Mouse (Mus musculus): ENCODE results near the gene Ankrd65. TPM values are rescaled to one million over a fixed set of nuclear protein-coding genes. Genes with fewer than 3 reads are reported as not detected.
A peak's percentile ranks its signal among the peaks of the same experiment; 100 is the strongest.

Gene Ankrd65
- total and polyA plus RNA-seq, 3 experiments: 0.12 TPM; not detected in 2

DNA sequence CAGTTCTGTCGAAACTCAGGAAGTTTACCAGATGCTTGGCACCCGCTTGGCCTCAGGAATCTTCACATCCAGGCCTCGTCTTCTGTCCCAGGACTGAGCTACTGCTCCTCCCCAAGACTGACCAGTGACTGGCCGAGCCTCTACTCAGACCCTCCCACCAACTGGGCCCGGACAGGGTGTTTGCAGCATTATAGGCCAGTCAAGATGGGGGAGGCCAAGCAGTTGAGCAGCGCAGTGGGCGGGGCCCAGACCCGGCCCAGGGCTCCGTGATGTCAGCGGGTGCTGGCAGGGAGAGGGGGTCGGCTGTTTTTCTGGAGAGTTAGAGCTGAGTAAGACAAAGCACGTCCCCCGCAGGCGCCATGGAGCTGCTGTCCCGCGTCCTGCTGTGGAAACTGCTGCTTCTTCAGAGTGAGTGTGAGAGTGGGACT is 49.3 kb downstream of the Ankrd65 start, which contains the start of gene Mxra8:
Gene Mxra8 (plus strand): TSS at position 198 of the 428 bp plus-strand sequence.
- Histone ChIP-seq H3K9me3 (replicated peaks; ENCODE audit: insufficient read depth, low read length) (no peaks in the 10 kb centered on the region), H3K79me2 (ENCODE audit: control insufficient read depth, insufficient read depth, low read length, poor library complexity) (peaks cover 2% of the 10 kb centered on the region; the same call in 1 of the 2 replicates), H3K4me3 (ENCODE audit: control insufficient read depth in 1 of 2, insufficient read depth in 1 of 2, low read depth in 2 of 2, low read length in 2 of 2) (peak within 1 kb of the TSS; percentile 78 to 91), H3K27me3 (ENCODE audit: control insufficient read depth in 1 of 2, insufficient read depth in 2 of 2, low read length in 2 of 2) (no peaks in the 10 kb centered on the region), H3K27ac (ENCODE audit: control insufficient read depth, low read depth, low read length) (0 out of 2 replicates have a peak within 1 kb of the TSS, but pooled peaks have one; percentile 38), H3K36me3 (ENCODE audit: control insufficient read depth in 1 of 2, insufficient read depth in 2 of 2, low read length in 2 of 2) (no peaks in the 10 kb centered on the region; a peak in 1 of 4 replicates), H3K4me1 (ENCODE audit: control insufficient read depth in 1 of 2, insufficient read depth in 2 of 2, low read length in 2 of 2) (0 out of 4 replicates have a peak, but pooled peaks cover 0 to 3% of the 10 kb centered on the region in 2 experiments), H3K9ac (ENCODE audit: control insufficient read depth, low read depth, low read length, poor library complexity, severe bottlenecking) (peak within 1 kb of the TSS; percentile 83)
- TF ChIP-seq ZKSCAN1 (IDR thresholded peaks at IDR 0.05; ENCODE audit: low read depth, low read length) (no peak), ZC3H11A (IDR thresholded peaks at IDR 0.05; ENCODE audit: low read depth, low read length) (no peak), USF1 (IDR thresholded peaks at IDR 0.05; ENCODE audit: low read depth, low read length) (no peak), CHD1 (IDR thresholded peaks at IDR 0.05; ENCODE audit: low read depth, low read length) (no peak), MAX (IDR thresholded peaks at IDR 0.05; ENCODE audit: low read length) (no peak), JUND (IDR thresholded peaks at IDR 0.05; ENCODE audit: low read depth, low read length) (no peak), ELF1 (IDR thresholded peaks at IDR 0.05; ENCODE audit: low read depth, low read length) (no peak), NELFE (IDR thresholded peaks at IDR 0.05; ENCODE audit: low read depth, low read length) (no peak), KAT2A (conservative IDR thresholded peaks at IDR 0.05; ENCODE audit: low read depth, low read length) (no peak)
- no peak for DNase-seq (ENCODE audit: low read depth, low spot score)

GRCm38 (mm10) chr4:155840076-155841002 is 50.1 kb downstream of the Ankrd65 start:
- peak; percentile 52 for DNase-seq (ENCODE audit: low read depth, low spot score)
- Histone ChIP-seq H3K36me3 (ENCODE audit: control insufficient read depth in 1 of 2, insufficient read depth in 2 of 2, low read length in 2 of 2) (no peaks in the 10 kb centered on the region; a peak in 1 of 4 replicates), H3K27ac (ENCODE audit: control insufficient read depth, low read depth, low read length) (peak overlapping the region; percentile 38; the same call in 1 of the 2 replicates), H3K27me3 (ENCODE audit: control insufficient read depth in 1 of 2, insufficient read depth in 2 of 2, low read length in 2 of 2) (no peaks in the 10 kb centered on the region), H3K79me2 (ENCODE audit: control insufficient read depth, insufficient read depth, low read length, poor library complexity) (peaks cover 2% of the 10 kb centered on the region; the same call in 1 of the 2 replicates), H3K9me3 (replicated peaks; ENCODE audit: insufficient read depth, low read length) (no peaks in the 10 kb centered on the region), H3K4me1 (ENCODE audit: control insufficient read depth in 1 of 2, insufficient read depth in 2 of 2, low read length in 2 of 2) (0 out of 4 replicates have a peak, but pooled peaks cover 0 to 3% of the 10 kb centered on the region in 2 experiments), H3K9ac (ENCODE audit: control insufficient read depth, low read depth, low read length, poor library complexity, severe bottlenecking) (peak overlapping the region; percentile 83), H3K4me3 (ENCODE audit: control insufficient read depth in 1 of 2, insufficient read depth in 1 of 2, low read depth in 2 of 2, low read length in 2 of 2) (peak overlapping the region; percentile 78 to 91)
- no peak for TF ChIP-seq ZC3H11A (IDR thresholded peaks at IDR 0.05; ENCODE audit: low read depth, low read length)
- 0 out of 2 replicates have a peak, but pooled peaks have one; percentile 13 for TF ChIP-seq MAX (IDR thresholded peaks at IDR 0.05; ENCODE audit: low read length)

DNA sequence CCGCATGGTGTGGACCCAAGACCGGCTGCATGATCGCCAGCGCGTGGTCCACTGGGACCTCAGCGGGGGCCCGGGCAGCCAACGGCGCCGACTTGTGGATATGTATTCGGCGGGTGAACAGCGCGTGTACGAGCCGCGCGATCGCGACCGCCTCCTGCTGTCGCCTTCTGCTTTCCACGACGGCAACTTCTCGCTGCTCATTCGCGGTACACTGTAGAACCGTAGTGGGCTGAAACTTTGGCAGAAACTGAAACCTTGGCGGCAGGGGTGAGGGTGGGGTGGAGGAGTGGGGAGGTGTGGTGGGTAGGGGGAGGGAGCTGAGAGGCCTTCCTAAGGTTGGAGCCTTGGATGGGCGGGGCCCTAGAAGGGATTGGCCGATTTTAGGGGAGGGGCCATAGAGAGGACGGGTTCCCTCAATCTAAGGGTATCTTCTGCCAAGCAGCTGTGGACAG is 50.8 kb downstream of the Ankrd65 start:
- Histone ChIP-seq H3K4me3 (ENCODE audit: control insufficient read depth in 1 of 2, insufficient read depth in 1 of 2, low read depth in 2 of 2, low read length in 2 of 2) (peak overlapping the region; percentile 78 to 91), H3K9ac (ENCODE audit: control insufficient read depth, low read depth, low read length, poor library complexity, severe bottlenecking) (peak overlapping the region; percentile 83), H3K9me3 (replicated peaks; ENCODE audit: insufficient read depth, low read length) (no peaks in the 10 kb centered on the region), H3K79me2 (ENCODE audit: control insufficient read depth, insufficient read depth, low read length, poor library complexity) (peaks cover 2% of the 10 kb centered on the region; the same call in 1 of the 2 replicates), H3K27ac (ENCODE audit: control insufficient read depth, low read depth, low read length) (peak overlapping the region; percentile 38; the same call in 1 of the 2 replicates), H3K4me1 (ENCODE audit: control insufficient read depth in 1 of 2, insufficient read depth in 2 of 2, low read length in 2 of 2) (0 out of 4 replicates have a peak, but pooled peaks cover 0 to 3% of the 10 kb centered on the region in 2 experiments), H3K27me3 (ENCODE audit: control insufficient read depth in 1 of 2, insufficient read depth in 2 of 2, low read length in 2 of 2) (no peaks in the 10 kb centered on the region), H3K36me3 (ENCODE audit: control insufficient read depth in 1 of 2, insufficient read depth in 2 of 2, low read length in 2 of 2) (no peaks in the 10 kb centered on the region; a peak in 1 of 4 replicates)
- DNase-seq (ENCODE audit: low read depth, low spot score): peak; percentile 93
- peak; percentile 81; the same call in 1 of the 2 replicates for TF ChIP-seq MXI1 (IDR thresholded peaks at IDR 0.05; ENCODE audit: low read depth, low read length)
- TF ChIP-seq CHD2 (IDR thresholded peaks at IDR 0.05; ENCODE audit: low read length): no peak
- no peak for TF ChIP-seq GATA1 (IDR thresholded peaks at IDR 0.05; ENCODE audit: low read depth, low read length)
- TF ChIP-seq POLR2A (IDR thresholded peaks at IDR 0.05; ENCODE audit: control insufficient read depth in 1 of 2, insufficient read depth in 1 of 2, low read depth in 1 of 2, low read length in 2 of 2, poor library complexity in 1 of 2): peak; percentile 43 to 64; a peak in 1 of 4 replicates
- TF ChIP-seq TAL1 (IDR thresholded peaks at IDR 0.05; ENCODE audit: low read length): no peak
- peak; percentile 11; the same call in 1 of the 2 replicates for TF ChIP-seq TBP (IDR thresholded peaks at IDR 0.05; ENCODE audit: low read depth, low read length)
- TF ChIP-seq ZMIZ1 (IDR thresholded peaks at IDR 0.05; ENCODE audit: low read depth, low read length): no peak
- no peak for TF ChIP-seq POLR2AphosphoS2 (IDR thresholded peaks at IDR 0.05; ENCODE audit: low read length)
- no peak for TF ChIP-seq UBTF (IDR thresholded peaks at IDR 0.05; ENCODE audit: borderline replicate concordance, insufficient read depth, low read depth, low read length)
- TF ChIP-seq GABPA (IDR thresholded peaks at IDR 0.05; ENCODE audit: low read depth, low read length): no peak
- TF ChIP-seq RCOR1 (IDR thresholded peaks at IDR 0.05; ENCODE audit: low read depth, low read length): no peak
- no peak for TF ChIP-seq NRF1 (IDR thresholded peaks at IDR 0.05; ENCODE audit: insufficient read depth, low read depth, low read length, poor library complexity, severe bottlenecking)
- TF ChIP-seq CTCF (IDR thresholded peaks at IDR 0.05 in 2 of 3, conservative IDR thresholded peaks at IDR 0.05 in 1 of 3; ENCODE audit: control insufficient read depth in 1 of 3, insufficient read depth in 1 of 3, low read depth in 2 of 3, low read length in 3 of 3, poor library complexity in 1 of 3, severe bottlenecking in 1 of 3): peak in 2 of 3 experiments; percentile 40 to 45; a peak in 3 of 6 replicates
- TF ChIP-seq MAX (IDR thresholded peaks at IDR 0.05; ENCODE audit: low read length): peak; percentile 17; the same call in 1 of the 2 replicates
- peak; percentile 40; the same call in 1 of the 2 replicates for TF ChIP-seq NELFE (IDR thresholded peaks at IDR 0.05; ENCODE audit: low read depth, low read length)
- TF ChIP-seq USF1 (IDR thresholded peaks at IDR 0.05; ENCODE audit: low read depth, low read length): no peak

Data from MEL (cell line).